Mouse (Mus musculus) spleen, adult 2 months (tissue): ENCODE measurements at regions not wholly inside any gene's neighbourhood (a gene's known extent, or its start where the extent isn't known, plus 50 kb on each side); places are given as distances from the start of the nearest gene placed in this dataset.

Experiments
- DNase-seq, 2 experiments: peaks; one replicate each; pipeline versions ENCODE4 v3.0.0 to v3.0.0-alpha.2; 2012 to 2021; ENCODE audit warnings: low spot score in 2 of 2, low read depth in 1 of 2
- H3K27ac ChIP-seq: fragments of 200-500 bp; 2 replicates; pipeline ENCODE4 v1.5.1; 2012; ENCODE audit warnings: low read length, inconsistent platforms; ENCODE audit not compliant: insufficient read depth
- H3K27me3 ChIP-seq: fragments of 200-500 bp; 2 replicates; pipeline ENCODE4 v1.6.1; 2012; ENCODE audit warnings: mild to moderate bottlenecking, moderate library complexity, low read length, inconsistent platforms; ENCODE audit not compliant: control insufficient read depth, insufficient read depth
- H3K36me3 ChIP-seq: fragments of 200-500 bp; 2 replicates; pipeline ENCODE4 v1.6.1; 2012; ENCODE audit warnings: mild to moderate bottlenecking, low read length, inconsistent platforms; ENCODE audit not compliant: control insufficient read depth, insufficient read depth
- H3K4me1 ChIP-seq: fragments of 200-500 bp; 2 replicates; pipeline ENCODE4 v1.6.1; 2011; ENCODE audit warnings: inconsistent platforms; ENCODE audit not compliant: control insufficient read depth, insufficient read depth, insufficient read length
- H3K4me3 ChIP-seq: fragments of 200-500 bp; 2 replicates; pipeline ENCODE4 v1.5.1; 2011; ENCODE audit warnings: mild to moderate bottlenecking, inconsistent platforms; ENCODE audit not compliant: insufficient read depth, insufficient read length; ENCODE audit errors: extremely low read depth
- CTCF ChIP-seq: fragments of 200-500 bp; IDR thresholded peaks from 2 replicates; pipeline ENCODE4 v1.5.1; 2011; ENCODE audit warnings: mild to moderate bottlenecking, inconsistent platforms; ENCODE audit not compliant: insufficient read depth, insufficient read length, insufficient replicate concordance; ENCODE audit errors: extremely low read depth
- POLR2A ChIP-seq: fragments of 200-500 bp; IDR thresholded peaks from 2 replicates; pipeline ENCODE4 v1.6.1; 2011; ENCODE audit warnings: low read depth, low read length, inconsistent platforms
- WGBS: fragments of 180-500 bp; shearing (Covaris S2); methylation state at CpG from one replicate; pipeline ENCODE4 v1.1.7; 2018; 5-methylcytosine and 5-hydroxymethylcytosine counted together

DNA sequence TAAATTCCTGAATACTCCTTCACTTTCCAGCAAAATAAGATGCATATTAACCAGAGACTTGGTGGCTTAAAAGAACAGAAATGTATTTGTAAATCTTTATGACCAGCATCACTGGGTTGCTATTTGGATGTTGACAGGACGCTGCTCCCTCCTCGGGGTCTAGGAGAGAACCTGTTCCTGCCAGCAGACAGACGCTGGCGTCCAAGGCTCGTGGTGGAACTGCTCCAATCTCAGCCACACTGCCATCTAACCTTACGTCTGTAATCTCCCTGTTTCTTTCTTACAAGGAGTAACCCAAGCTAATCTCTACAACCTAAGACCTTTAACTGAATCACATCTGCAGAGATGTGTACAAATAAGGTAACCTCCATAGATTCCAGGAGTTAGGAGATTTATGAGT is 70.1 kb upstream of the Acbd6 start:
- DNase-seq, result no peak
- 91% methylated on average over 6 of the region's 6 CpGs for WGBS
- H3K4me3 ChIP-seq, result no peak overlapping the region
- no peak for TF ChIP-seq CTCF
- TF ChIP-seq POLR2A, result no peak
- H3K4me1 ChIP-seq, result no peaks in the 10 kb centered on the region
- no peaks in the 10 kb centered on the region for H3K36me3 ChIP-seq
- no peaks in the 10 kb centered on the region for H3K27me3 ChIP-seq
- no peak overlapping the region for H3K27ac ChIP-seq

GRCm38 (mm10) chr1:155488966-155489661 is 68.8 kb upstream of the Acbd6 start:
- TF ChIP-seq CTCF, result no peak
- TF ChIP-seq POLR2A, result no peak
- Histone ChIP-seq H3K4me3 (no peak overlapping the region), H3K36me3 (no peaks in the 10 kb centered on the region), H3K27ac (no peak overlapping the region), H3K27me3 (no peaks in the 10 kb centered on the region), H3K4me1 (no peaks in the 10 kb centered on the region)
- no peak for DNase-seq
- WGBS, result 68% methylated on average over 11 of the region's 11 CpGs

DNA sequence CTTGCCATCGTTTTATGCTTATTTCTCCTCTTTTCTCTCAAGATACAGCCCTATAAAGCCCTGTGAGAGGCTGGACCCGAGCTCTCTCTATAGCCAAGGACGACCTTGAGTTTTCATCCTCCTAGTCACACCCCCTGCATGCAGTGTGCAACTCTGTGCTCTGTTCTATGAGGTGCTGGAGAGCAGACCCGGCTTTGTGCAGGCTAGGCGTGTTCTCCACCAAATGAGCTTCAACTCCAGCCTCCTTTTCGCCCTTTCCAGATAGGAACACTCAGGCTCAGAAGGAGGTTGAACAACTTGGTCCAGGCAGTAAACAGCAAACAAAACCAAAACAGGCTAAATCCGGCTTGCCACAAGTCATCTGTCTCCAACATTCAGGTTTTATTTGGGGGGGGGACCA is 67.8 kb upstream of the Acbd6 start:
- DNase-seq, result no peak
- Histone ChIP-seq H3K4me1 (no peaks in the 10 kb centered on the region), H3K27me3 (no peaks in the 10 kb centered on the region), H3K4me3 (no peak overlapping the region), H3K36me3 (no peaks in the 10 kb centered on the region), H3K27ac (no peak overlapping the region)
- WGBS, result 85% methylated on average over 7 of the region's 7 CpGs
- TF ChIP-seq CTCF (no peak), POLR2A (no peak)

GRCm38 (mm10) chr1:155491205-155492026 is 66.5 kb upstream of the Acbd6 start:
- no peak overlapping the region for H3K27ac ChIP-seq
- no peaks in the 10 kb centered on the region for H3K4me1 ChIP-seq
- H3K36me3 ChIP-seq, result no peaks in the 10 kb centered on the region
- TF ChIP-seq POLR2A (no peak), CTCF (no peak)
- DNase-seq, result no peak
- no peaks in the 10 kb centered on the region for H3K27me3 ChIP-seq
- no peak overlapping the region for H3K4me3 ChIP-seq
- WGBS, result 64% methylated on average over 24 of the region's 24 CpGs

DNA sequence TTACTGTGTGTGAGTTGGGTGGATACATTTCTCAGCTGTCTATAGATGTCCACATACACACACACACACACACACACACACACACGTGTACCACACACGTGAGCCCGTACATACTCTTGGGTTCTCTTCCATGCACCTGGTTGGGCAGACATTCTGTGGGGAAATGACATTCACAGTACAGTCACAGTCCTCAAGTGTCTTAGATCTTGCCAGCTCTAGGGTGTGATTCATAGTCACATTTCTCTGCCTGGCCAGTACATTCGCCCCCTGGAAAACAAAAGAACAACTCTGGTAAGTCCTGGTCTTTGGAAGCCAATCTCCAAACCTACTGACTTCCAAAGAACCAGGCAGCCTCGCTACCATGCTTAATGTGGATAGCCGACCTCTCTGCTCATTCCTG is 64.6 kb upstream of the Acbd6 start:
- Histone ChIP-seq H3K27me3 (no peaks in the 10 kb centered on the region), H3K27ac (no peak overlapping the region), H3K4me1 (no peaks in the 10 kb centered on the region), H3K36me3 (no peaks in the 10 kb centered on the region), H3K4me3 (no peak overlapping the region)
- no peak for TF ChIP-seq CTCF
- no peak for TF ChIP-seq POLR2A
- no peak for DNase-seq
- WGBS, result 88% methylated on average over 6 of the region's 6 CpGs

GRCm38 (mm10) chr1:155493799-155494198 is 64.1 kb upstream of the Acbd6 start:
- no peak for DNase-seq
- Histone ChIP-seq H3K27ac (no peak overlapping the region), H3K4me3 (no peak overlapping the region), H3K27me3 (no peaks in the 10 kb centered on the region), H3K4me1 (no peaks in the 10 kb centered on the region), H3K36me3 (no peaks in the 10 kb centered on the region)
- WGBS, result 87% methylated on average over 4 of the region's 4 CpGs
- no peak for TF ChIP-seq CTCF
- TF ChIP-seq POLR2A, result no peak

DNA sequence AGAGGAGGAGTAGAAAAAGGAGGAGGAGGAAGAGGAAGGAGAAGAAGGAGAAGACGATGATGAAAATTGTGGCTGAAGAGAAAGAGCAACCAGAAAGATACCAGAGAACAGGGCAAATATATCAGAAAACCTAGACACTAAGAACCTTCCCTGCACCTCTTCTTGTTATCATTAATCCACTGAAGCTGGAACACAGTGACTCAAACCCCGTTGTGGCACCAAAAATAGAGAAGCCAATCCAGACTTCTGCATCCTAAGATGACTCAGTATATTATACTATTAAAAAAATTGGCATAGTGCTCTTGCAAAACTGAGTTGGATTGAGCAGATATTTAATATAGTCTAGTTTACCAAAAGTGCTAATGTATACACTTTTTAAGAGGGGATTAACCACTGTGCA is 63.6 kb upstream of the Acbd6 start:
- no peaks in the 10 kb centered on the region for H3K4me1 ChIP-seq
- no peak overlapping the region for H3K27ac ChIP-seq
- no peaks in the 10 kb centered on the region for H3K36me3 ChIP-seq
- 37% methylated on average over 2 of the region's 2 CpGs for WGBS
- no peaks in the 10 kb centered on the region for H3K27me3 ChIP-seq
- TF ChIP-seq POLR2A, result no peak
- no peak for TF ChIP-seq CTCF
- no peak overlapping the region for H3K4me3 ChIP-seq
- DNase-seq, result no peak
